Mouse (Mus musculus): ENCODE data around the gene Ikbkg. TPM values are rescaled to one million over a fixed set of nuclear protein-coding genes. Genes with fewer than 3 reads are reported as not detected.

The Ikbkg gene
- polyA plus RNA-seq, 1 experiment from 2014 or later: 26.1 TPM

DNA sequence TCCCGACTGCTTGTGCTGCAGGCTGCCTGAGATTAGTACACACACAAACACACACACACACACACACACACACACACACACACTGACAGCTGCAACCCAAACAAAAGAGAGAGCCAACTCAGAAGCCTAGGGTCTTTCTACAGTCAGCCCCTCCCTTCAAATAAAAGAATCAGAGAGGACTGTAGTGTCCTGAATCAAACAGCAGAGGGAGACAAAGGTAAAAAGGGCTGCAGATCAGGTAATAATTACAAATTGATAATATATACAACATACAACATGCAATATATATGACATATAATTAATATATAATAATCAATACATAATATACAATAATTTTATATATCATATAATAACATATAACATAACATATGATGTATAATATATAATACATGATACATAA, 104.0 kb downstream of the Ikbkg start:
- H3K4me3 ChIP-seq (replicated peaks): no peak overlapping the region
- no peak for ATAC-seq (ENCODE audit: low FRiP score)
- no peaks in the 10 kb centered on the region for H3K36me3 ChIP-seq (replicated peaks)
- no peaks in the 10 kb centered on the region for H3K4me1 ChIP-seq
- 30% methylated on average over 1 of the region's 1 CpGs for WGBS
- no peaks in the 10 kb centered on the region for H3K27me3 ChIP-seq
- H3K27ac ChIP-seq: no peak overlapping the region
- no peak overlapping the region for H3K9ac ChIP-seq
- H3K9me3 ChIP-seq: no peaks in the 10 kb centered on the region
- H3K4me2 ChIP-seq: no peak overlapping the region

Other genes starting within 250 kb of the Ikbkg start
- not detected in 2 replicates for gene Tex28, start 225.5 kb upstream of the Ikbkg start, polyA plus RNA-seq (2016; fragmentation: Nextera tagmentation; extraction: Ambion mirVana)
- gene Tktl1, start 216.0 kb upstream of the Ikbkg start, polyA plus RNA-seq (2016; fragmentation: Nextera tagmentation; extraction: Ambion mirVana): 0.13 and 0.19 TPM in 2 replicates
- gene Flna, start 143.5 kb upstream of the Ikbkg start, polyA plus RNA-seq (2016; fragmentation: Nextera tagmentation; extraction: Ambion mirVana): 198 and 216 TPM in 2 replicates
- 20.5 and 23.5 TPM in 2 replicates for gene Emd, start 138.6 kb upstream of the Ikbkg start, polyA plus RNA-seq (2016; fragmentation: Nextera tagmentation; extraction: Ambion mirVana)
- 555 and 564 TPM in 2 replicates for gene Rpl10, start 122.5 kb upstream of the Ikbkg start, polyA plus RNA-seq (2016; fragmentation: Nextera tagmentation; extraction: Ambion mirVana)
- gene Taz, start 111.4 kb upstream of the Ikbkg start, polyA plus RNA-seq (2016; fragmentation: Nextera tagmentation; extraction: Ambion mirVana): 81.6 and 84.3 TPM in 2 replicates
- 5.0 TPM in 2 replicates for gene Dnase1l1, start 111.0 kb upstream of the Ikbkg start, polyA plus RNA-seq (2016; fragmentation: Nextera tagmentation; extraction: Ambion mirVana)
- 101 and 104 TPM in 2 replicates for gene Atp6ap1, start 96.2 kb upstream of the Ikbkg start, polyA plus RNA-seq (2016; fragmentation: Nextera tagmentation; extraction: Ambion mirVana)
- 561 and 617 TPM in 2 replicates for gene Gdi1, start 88.3 kb upstream of the Ikbkg start, polyA plus RNA-seq (2016; fragmentation: Nextera tagmentation; extraction: Ambion mirVana)
- 64.1 and 68.6 TPM in 2 replicates for gene Fam50a, start 80.3 kb upstream of the Ikbkg start, polyA plus RNA-seq (2016; fragmentation: Nextera tagmentation; extraction: Ambion mirVana)
- 47.7 and 55.3 TPM in 2 replicates for gene Plxna3, start 64.2 kb upstream of the Ikbkg start, polyA plus RNA-seq (2016; fragmentation: Nextera tagmentation; extraction: Ambion mirVana)
- 105 and 106 TPM in 2 replicates for gene Lage3, start 39.7 kb upstream of the Ikbkg start, polyA plus RNA-seq (2016; fragmentation: Nextera tagmentation; extraction: Ambion mirVana)
- 68.2 and 68.5 TPM in 2 replicates for gene Ubl4a, start 20.1 kb upstream of the Ikbkg start, polyA plus RNA-seq (2016; fragmentation: Nextera tagmentation; extraction: Ambion mirVana)
- 8.3 and 8.8 TPM in 2 replicates for gene Slc10a3, start 19.9 kb upstream of the Ikbkg start, polyA plus RNA-seq (2016; fragmentation: Nextera tagmentation; extraction: Ambion mirVana)
- 29.1 and 34.0 TPM in 2 replicates for gene Fam3a, start within 50 bp of the Ikbkg start, polyA plus RNA-seq (2016; fragmentation: Nextera tagmentation; extraction: Ambion mirVana)
- 51.0 and 51.6 TPM in 2 replicates for gene G6pdx, start 35.9 kb downstream of the Ikbkg start, polyA plus RNA-seq (2016; fragmentation: Nextera tagmentation; extraction: Ambion mirVana)
- gene Gm6880, start 88.1 kb downstream of the Ikbkg start, polyA plus RNA-seq (2016; fragmentation: Nextera tagmentation; extraction: Ambion mirVana): not detected in 2 replicates
- not detected in 2 replicates for gene Olfr1326-ps1, start 181.6 kb downstream of the Ikbkg start, polyA plus RNA-seq (2016; fragmentation: Nextera tagmentation; extraction: Ambion mirVana)
- gene Olfr1325, start 199.4 kb downstream of the Ikbkg start, polyA plus RNA-seq (2016; fragmentation: Nextera tagmentation; extraction: Ambion mirVana): not detected in 2 replicates

All from forebrain, embryonic 12.5 days (tissue).